Mouse (Mus musculus): Measurements from ENCODE around the gene Palld.
A peak's percentile ranks its signal among the peaks of the same experiment; 100 is the strongest.

Palld gene

GRCm38 (mm10) chr8:61715351-61716125 is 187.0 kb downstream of the Palld start:
- no peak for DNase-seq

GRCm38 (mm10) chr8:61714293-61714831 is 188.1 kb downstream of the Palld start:
- DNase-seq: no peak

GRCm38 (mm10) chr8:61713195-61713990 is 189.1 kb downstream of the Palld start:
- no peak for DNase-seq

GRCm38 (mm10) chr8:61712426-61712825 is 190.1 kb downstream of the Palld start:
- no peak for DNase-seq

- DNase-seq: no peak
Observed at GRCm38 (mm10) chr8:61708586-61709305, 193.7 kb downstream of the Palld start.

GRCm38 (mm10) chr8:61705491-61705890 is 197.0 kb downstream of the Palld start:
- DNase-seq: no peak

- DNase-seq: no peak
Observed at GRCm38 (mm10) chr8:61702122-61702521, 200.4 kb downstream of the Palld start.

GRCm38 (mm10) chr8:61700932-61701681 is 201.4 kb downstream of the Palld start:
- no peak for DNase-seq

GRCm38 (mm10) chr8:61700298-61700697 is 202.2 kb downstream of the Palld start:
- peak; percentile 25 for DNase-seq

- DNase-seq: no peak
Observed at GRCm38 (mm10) chr8:61698959-61699358, 203.5 kb downstream of the Palld start.

GRCm38 (mm10) chr8:61697728-61698385 is 204.6 kb downstream of the Palld start:
- DNase-seq: no peak

GRCm38 (mm10) chr8:61696846-61697455 is 205.5 kb downstream of the Palld start:
- no peak for DNase-seq

- DNase-seq: peak; percentile 13
Observed at GRCm38 (mm10) chr8:61695416-61695815, 207.1 kb downstream of the Palld start.

- no peak for DNase-seq
Observed at GRCm38 (mm10) chr8:61692866-61693265, 209.6 kb downstream of the Palld start.

GRCm38 (mm10) chr8:61692129-61692528 is 210.4 kb downstream of the Palld start:
- no peak for DNase-seq

GRCm38 (mm10) chr8:61691391-61691790 is 211.1 kb downstream of the Palld start:
- no peak for DNase-seq

- no peak for DNase-seq
Observed at GRCm38 (mm10) chr8:61687071-61687470, 215.4 kb downstream of the Palld start.

GRCm38 (mm10) chr8:61686340-61686739 is 216.2 kb downstream of the Palld start:
- peak; percentile 12 for DNase-seq

GRCm38 (mm10) chr8:61685280-61685679 is 217.2 kb downstream of the Palld start:
- DNase-seq: no peak

GRCm38 (mm10) chr8:61684280-61684939 is 218.1 kb downstream of the Palld start:
- no peak for DNase-seq

GRCm38 (mm10) chr8:61682902-61683301 is 219.6 kb downstream of the Palld start:
- no peak for DNase-seq
